Mouse (Mus musculus): ENCODE measurements around the gene Babam2. TPM values are rescaled to one million over a fixed set of nuclear protein-coding genes. Genes with fewer than 3 reads are reported as not detected.

Gene Babam2
- polyA plus RNA-seq, 1 experiment from 2014 or later, result 78.7 TPM

DNA sequence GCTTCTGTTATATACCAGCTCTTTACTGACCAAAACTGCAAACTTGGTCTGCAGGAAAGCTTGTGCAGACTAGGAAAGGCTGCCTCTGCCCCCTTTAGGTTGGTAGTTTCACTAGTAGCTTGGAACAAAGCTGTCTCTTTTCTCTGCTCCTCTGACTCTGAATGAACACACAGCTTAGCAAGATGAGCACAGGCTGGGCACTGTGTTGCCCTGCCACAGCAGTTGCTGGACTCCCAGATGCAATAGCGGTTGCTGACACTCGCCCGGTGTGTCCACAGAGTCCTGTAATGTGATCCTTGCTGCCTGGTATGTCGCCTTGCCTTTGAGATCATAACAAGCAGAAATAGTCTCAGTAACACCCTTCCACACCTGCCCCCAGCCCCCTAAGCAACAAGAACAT is 373.8 kb downstream of the Babam2 start:
- Histone ChIP-seq H3K27ac (no peak overlapping the region), H3K4me2 (replicated peaks) (no peak overlapping the region), H3K27me3 (replicated peaks) (no peaks in the 10 kb centered on the region), H3K4me3 (replicated peaks) (no peak overlapping the region), H3K36me3 (no peaks in the 10 kb centered on the region), H3K9me3 (no peaks in the 10 kb centered on the region), H3K4me1 (replicated peaks) (no peaks in the 10 kb centered on the region), H3K9ac (no peak overlapping the region)
- WGBS, result 65% methylated on average over 4 of the region's 4 CpGs
- no peak for ATAC-seq

DNA sequence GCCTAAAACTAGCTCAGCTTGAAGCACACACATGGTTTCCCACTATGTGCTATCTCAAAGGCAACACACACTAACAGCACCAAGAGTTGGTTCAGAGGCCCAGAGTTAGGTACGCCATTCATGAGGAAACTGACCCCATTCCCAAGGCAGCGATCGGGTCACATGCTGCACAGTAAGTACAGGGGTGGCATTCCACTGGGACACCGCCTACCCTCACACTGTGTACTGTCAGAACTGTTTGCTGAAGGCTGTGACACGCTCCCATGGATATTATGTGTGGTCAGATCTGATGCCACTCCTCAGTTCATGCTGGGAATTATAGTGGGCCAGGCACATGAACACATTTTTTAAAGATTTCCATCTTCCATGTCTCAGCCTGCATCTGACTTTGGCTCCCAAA is 374.3 kb downstream of the Babam2 start:
- Histone ChIP-seq H3K27ac (no peak overlapping the region), H3K9ac (no peak overlapping the region), H3K27me3 (replicated peaks) (no peaks in the 10 kb centered on the region), H3K4me2 (replicated peaks) (no peak overlapping the region), H3K4me1 (replicated peaks) (no peaks in the 10 kb centered on the region), H3K4me3 (replicated peaks) (no peak overlapping the region), H3K36me3 (no peaks in the 10 kb centered on the region), H3K9me3 (no peaks in the 10 kb centered on the region)
- WGBS, result 91% methylated on average over 5 of the region's 5 CpGs
- ATAC-seq, result no peak

DNA sequence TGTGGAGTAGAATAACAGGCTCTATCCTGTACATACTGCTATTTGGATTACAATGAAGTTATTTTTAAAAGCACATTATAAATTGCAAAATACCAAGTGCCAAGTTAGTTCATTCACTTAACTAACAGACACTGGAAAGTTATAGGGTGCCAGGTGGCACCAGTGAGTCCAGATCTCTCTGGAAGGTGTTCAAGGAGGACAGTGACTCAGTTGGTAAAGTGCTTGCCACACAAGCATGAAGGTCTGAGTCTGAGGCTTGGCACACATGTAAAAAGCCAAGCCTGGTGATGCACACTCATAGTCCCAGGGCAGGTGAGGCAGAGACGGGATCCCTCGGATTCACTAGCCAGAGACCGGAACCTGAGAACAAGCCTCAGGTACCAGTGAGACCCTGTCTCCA is 375.4 kb downstream of the Babam2 start:
- H3K36me3 ChIP-seq, result no peaks in the 10 kb centered on the region
- ATAC-seq, result no peak
- no peak overlapping the region for H3K4me3 ChIP-seq (replicated peaks)
- H3K9ac ChIP-seq, result no peak overlapping the region
- H3K27me3 ChIP-seq (replicated peaks), result no peaks in the 10 kb centered on the region
- no peak overlapping the region for H3K27ac ChIP-seq
- no peak overlapping the region for H3K4me2 ChIP-seq (replicated peaks)
- H3K9me3 ChIP-seq, result no peaks in the 10 kb centered on the region
- no peaks in the 10 kb centered on the region for H3K4me1 ChIP-seq (replicated peaks)
- WGBS, result 94% methylated on average over 3 of the region's 3 CpGs

DNA sequence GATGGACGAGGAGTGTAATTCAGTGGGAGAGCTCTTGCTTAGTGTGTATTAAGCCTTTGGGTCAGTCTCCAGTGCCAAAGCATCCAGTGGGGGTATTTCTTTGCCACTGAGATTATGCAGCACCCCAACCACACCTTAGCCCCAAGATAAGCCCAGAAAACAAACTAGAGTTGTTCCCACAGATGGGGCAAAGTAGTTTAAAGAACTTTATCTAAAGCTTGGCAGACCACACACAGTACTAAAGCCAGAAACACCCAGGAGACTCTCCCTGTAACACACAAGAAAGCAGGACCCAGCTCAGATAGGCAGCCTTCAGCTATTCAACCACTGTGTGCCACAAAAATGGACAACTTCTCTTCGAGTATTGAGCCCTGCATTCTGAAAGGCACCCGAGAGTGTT is 376.6 kb downstream of the Babam2 start:
- H3K4me1 ChIP-seq (replicated peaks), result no peaks in the 10 kb centered on the region
- no peak overlapping the region for H3K4me3 ChIP-seq (replicated peaks)
- H3K27me3 ChIP-seq (replicated peaks), result no peaks in the 10 kb centered on the region
- no peak overlapping the region for H3K27ac ChIP-seq
- WGBS, result 87% methylated on average over 3 of the region's 3 CpGs
- no peaks in the 10 kb centered on the region for H3K9me3 ChIP-seq
- no peaks in the 10 kb centered on the region for H3K36me3 ChIP-seq
- ATAC-seq, result no peak
- H3K9ac ChIP-seq, result no peak overlapping the region
- no peak overlapping the region for H3K4me2 ChIP-seq (replicated peaks)

DNA sequence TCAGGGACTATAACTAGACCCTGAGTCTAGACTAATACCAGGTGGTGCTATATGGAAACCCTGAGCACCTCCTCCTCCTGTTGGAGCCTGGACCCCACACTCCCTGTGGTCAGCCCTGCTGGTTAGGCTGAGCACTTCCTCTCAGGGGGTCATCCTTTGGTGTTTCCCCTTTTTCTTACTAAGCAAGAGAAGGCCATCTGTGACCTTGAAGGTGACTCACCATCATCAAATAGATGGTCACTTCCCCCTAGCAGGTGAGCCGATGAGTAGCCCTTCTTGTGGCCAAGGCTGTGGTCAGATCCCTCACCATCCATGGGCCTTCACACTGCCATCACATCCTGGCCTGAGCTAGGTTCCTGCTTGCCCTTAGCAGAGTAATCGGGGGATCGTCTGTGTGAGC is 379.7 kb downstream of the Babam2 start:
- ATAC-seq, result no peak
- H3K27me3 ChIP-seq (replicated peaks), result no peaks in the 10 kb centered on the region
- H3K36me3 ChIP-seq, result no peaks in the 10 kb centered on the region
- no peak overlapping the region for H3K4me3 ChIP-seq (replicated peaks)
- no peak overlapping the region for H3K4me2 ChIP-seq (replicated peaks)
- no peaks in the 10 kb centered on the region for H3K9me3 ChIP-seq
- H3K9ac ChIP-seq, result no peak overlapping the region
- 84% methylated on average over 3 of the region's 3 CpGs for WGBS
- 0 out of 2 replicates have a peak, but pooled peaks cover 5% of the 10 kb centered on the region for H3K4me1 ChIP-seq (replicated peaks)
- no peak overlapping the region for H3K27ac ChIP-seq

DNA sequence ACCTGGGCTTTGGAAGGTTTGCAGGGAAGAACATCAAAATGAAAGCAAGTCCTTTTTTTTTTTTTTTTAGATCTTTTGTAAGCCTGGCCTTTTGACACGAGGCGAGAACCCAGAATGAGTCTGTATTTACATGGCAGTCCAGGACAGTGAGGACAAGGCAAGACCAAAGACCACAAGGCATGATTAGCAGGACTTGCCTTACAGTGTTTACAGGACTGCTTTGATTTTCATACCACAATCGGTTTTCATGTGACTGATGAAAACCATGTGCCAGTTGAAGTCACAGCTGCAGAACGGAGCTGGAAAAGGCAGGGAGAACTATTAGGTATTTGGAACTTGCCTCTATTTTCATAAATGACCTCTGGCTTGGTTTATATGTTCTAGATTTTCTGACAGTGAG is 381.5 kb downstream of the Babam2 start:
- H3K4me3 ChIP-seq (replicated peaks), result no peak overlapping the region
- ATAC-seq, result no peak
- H3K4me2 ChIP-seq (replicated peaks), result no peak overlapping the region
- WGBS, result 56% methylated on average over 4 of the region's 4 CpGs
- H3K36me3 ChIP-seq, result no peaks in the 10 kb centered on the region
- H3K4me1 ChIP-seq (replicated peaks), result peaks cover 5% of the 10 kb centered on the region; the same call in 1 of the 2 replicates
- H3K9ac ChIP-seq, result no peak overlapping the region
- H3K9me3 ChIP-seq, result no peaks in the 10 kb centered on the region
- H3K27me3 ChIP-seq (replicated peaks), result no peaks in the 10 kb centered on the region
- H3K27ac ChIP-seq, result no peak overlapping the region

DNA sequence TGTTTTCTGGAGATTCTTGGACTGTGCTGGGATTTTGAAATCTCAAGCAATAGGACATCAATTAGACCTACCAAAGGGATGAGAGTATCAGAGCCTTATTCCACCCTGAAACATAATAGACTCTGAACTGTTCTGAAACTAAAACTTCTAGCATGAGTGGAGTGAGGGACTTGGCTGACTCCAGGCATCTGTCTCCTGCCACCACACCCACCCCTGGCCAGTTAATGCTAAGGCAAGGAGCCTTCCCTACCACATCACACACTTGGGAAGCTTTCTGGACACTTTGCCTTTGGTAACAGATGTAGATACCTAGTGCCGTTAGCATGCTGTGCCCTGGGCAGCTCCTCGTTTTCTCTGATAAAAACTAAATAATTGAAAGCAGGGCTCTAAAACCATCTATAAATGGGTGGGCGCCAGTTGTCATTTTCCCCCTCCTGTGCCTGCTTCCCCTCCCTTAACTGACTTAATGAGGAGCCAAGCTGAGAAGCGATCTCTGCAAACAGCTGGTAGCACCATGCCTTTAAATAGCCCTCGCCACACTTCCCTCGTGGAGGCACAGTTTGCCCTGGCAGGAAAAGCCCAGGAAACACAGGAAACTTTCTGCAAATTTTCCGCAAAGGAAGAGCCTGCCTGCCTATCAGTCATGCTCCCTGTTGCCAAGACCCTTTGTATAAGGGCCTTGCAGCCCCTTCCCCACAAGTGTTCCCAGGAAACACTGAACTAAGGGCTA is 383.2 kb downstream of the Babam2 start:
- H3K27me3 ChIP-seq (replicated peaks), result no peaks in the 10 kb centered on the region
- no peak overlapping the region for H3K9ac ChIP-seq
- H3K27ac ChIP-seq, result no peak overlapping the region
- ATAC-seq, result no peak
- no peak overlapping the region for H3K4me2 ChIP-seq (replicated peaks)
- peaks cover 5% of the 10 kb centered on the region; the same call in 1 of the 2 replicates for H3K4me1 ChIP-seq (replicated peaks)
- 59% methylated on average over 7 of the region's 7 CpGs for WGBS
- H3K4me3 ChIP-seq (replicated peaks), result no peak overlapping the region
- H3K36me3 ChIP-seq, result no peaks in the 10 kb centered on the region
- no peaks in the 10 kb centered on the region for H3K9me3 ChIP-seq

DNA sequence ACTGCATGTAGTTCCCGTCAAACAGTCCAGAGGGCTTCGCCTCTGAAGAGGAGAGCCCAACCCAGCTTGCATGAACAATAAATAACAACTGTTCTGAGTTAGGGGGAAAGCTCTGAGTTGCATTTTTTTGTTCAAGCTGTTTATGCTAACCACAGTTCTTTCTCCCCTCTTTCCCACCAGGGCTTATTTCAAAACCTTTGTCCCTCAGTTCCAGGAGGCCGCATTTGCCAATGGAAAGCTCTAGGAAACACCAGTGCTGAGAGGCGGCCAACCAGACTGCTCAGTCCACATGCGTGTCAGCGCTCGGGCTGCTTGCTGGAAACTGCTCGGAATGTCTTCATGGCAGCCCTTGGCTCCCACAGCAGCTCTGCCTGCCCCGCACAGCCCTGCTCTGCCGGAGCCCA is 386.9 kb downstream of the Babam2 start:
- H3K27ac ChIP-seq, result no peak overlapping the region
- no peaks in the 10 kb centered on the region for H3K27me3 ChIP-seq (replicated peaks)
- WGBS, result 59% methylated on average over 10 of the region's 10 CpGs
- no peak overlapping the region for H3K4me2 ChIP-seq (replicated peaks)
- no peak overlapping the region for H3K4me3 ChIP-seq (replicated peaks)
- 0 out of 2 replicates have a peak, but pooled peaks have one; percentile 23 for ATAC-seq
- H3K4me1 ChIP-seq (replicated peaks), result peaks cover 5% of the 10 kb centered on the region; the same call in 1 of the 2 replicates
- no peaks in the 10 kb centered on the region for H3K36me3 ChIP-seq
- no peaks in the 10 kb centered on the region for H3K9me3 ChIP-seq
- H3K9ac ChIP-seq, result no peak overlapping the region

DNA sequence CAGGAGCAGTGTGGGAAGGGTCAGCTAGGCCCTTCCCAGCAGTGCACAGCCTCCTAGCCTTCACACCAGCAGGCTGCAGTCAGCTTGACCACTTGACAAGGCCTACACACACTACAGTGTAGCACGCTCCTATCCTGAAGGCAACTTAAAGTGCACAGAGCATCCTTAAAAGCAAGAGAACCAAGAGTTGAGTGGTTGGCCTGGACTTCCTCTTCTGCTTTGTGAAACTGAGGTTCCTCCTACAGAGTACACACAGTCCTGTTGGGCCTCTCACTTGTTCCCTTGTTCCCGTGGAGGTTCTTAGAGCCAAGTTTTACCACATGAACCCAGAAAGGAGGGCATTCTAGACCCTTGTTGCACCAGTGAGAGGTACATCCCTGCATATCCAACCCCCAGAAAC is 388.1 kb downstream of the Babam2 start:
- H3K4me3 ChIP-seq (replicated peaks), result no peak overlapping the region
- no peak overlapping the region for H3K9ac ChIP-seq
- no peaks in the 10 kb centered on the region for H3K9me3 ChIP-seq
- H3K27ac ChIP-seq, result no peak overlapping the region
- no peaks in the 10 kb centered on the region for H3K27me3 ChIP-seq (replicated peaks)
- no peaks in the 10 kb centered on the region; the same call in 1 of the 2 replicates for H3K4me1 ChIP-seq (replicated peaks)
- no peak overlapping the region for H3K4me2 ChIP-seq (replicated peaks)
- H3K36me3 ChIP-seq, result no peaks in the 10 kb centered on the region
- whole genome bisulfite sequencing, result 86% methylated on average over 2 of the region's 2 CpGs
- ATAC-seq, result no peak

DNA sequence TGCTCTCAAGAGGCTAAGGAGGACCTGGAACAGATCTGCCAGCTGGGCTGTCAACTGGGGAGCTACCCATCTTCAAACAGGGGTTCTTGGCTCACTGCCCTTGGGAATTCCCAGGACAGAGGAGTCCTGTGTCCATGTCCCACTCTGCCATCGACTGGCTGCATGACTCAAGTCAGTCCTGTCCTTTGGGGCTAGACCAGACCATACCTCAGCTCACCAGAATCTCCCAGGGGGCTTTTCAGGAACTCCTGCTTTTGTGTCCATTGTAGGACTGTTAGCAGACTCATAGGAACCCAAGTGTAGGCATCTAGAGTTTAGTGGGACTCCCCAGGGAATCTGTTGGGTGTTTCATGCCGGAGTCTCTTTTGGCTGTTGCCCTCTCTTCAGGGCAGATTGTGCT is 388.5 kb downstream of the Babam2 start:
- 92% methylated on average over 2 of the region's 2 CpGs for WGBS
- H3K4me1 ChIP-seq (replicated peaks), result no peaks in the 10 kb centered on the region; the same call in 1 of the 2 replicates
- no peaks in the 10 kb centered on the region for H3K36me3 ChIP-seq
- no peak overlapping the region for H3K9ac ChIP-seq
- no peak overlapping the region for H3K27ac ChIP-seq
- no peaks in the 10 kb centered on the region for H3K27me3 ChIP-seq (replicated peaks)
- H3K4me3 ChIP-seq (replicated peaks), result no peak overlapping the region
- no peak for ATAC-seq
- no peak overlapping the region for H3K4me2 ChIP-seq (replicated peaks)
- H3K9me3 ChIP-seq, result no peaks in the 10 kb centered on the region

DNA sequence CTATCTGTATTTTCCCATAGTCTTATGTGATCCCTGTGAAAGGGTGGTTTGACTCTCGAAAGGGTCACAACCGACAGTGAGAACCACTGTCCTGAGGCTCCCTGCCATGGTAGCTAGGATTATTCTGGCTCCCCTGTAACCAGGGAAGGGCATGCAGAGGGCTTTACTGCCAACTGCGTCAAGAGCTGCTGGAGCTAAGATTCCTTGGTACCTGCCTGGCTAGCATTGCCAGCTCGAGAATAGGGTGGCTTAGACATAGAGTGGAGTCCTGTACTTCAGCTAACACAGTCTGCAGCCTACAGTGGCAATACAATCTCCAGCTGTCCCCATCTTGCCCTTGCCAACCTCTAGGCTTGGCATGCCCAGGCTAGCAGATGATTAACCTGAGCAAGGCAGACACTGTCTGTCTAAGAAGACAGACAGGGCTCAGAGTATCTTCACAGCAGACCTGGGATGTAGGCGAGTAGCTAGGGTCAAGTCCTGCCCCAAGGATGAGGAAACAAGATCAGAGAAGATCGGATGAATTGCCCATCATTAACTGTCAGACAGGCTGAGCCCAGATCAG is 389.1 kb downstream of the Babam2 start:
- ATAC-seq, result no peak
- H3K27ac ChIP-seq, result no peak overlapping the region
- H3K36me3 ChIP-seq, result no peaks in the 10 kb centered on the region
- no peak overlapping the region for H3K4me3 ChIP-seq (replicated peaks)
- H3K4me1 ChIP-seq (replicated peaks), result no peaks in the 10 kb centered on the region; the same call in 1 of the 2 replicates
- no peaks in the 10 kb centered on the region for H3K9me3 ChIP-seq
- no peaks in the 10 kb centered on the region for H3K27me3 ChIP-seq (replicated peaks)
- H3K4me2 ChIP-seq (replicated peaks), result no peak overlapping the region
- H3K9ac ChIP-seq, result no peak overlapping the region
- WGBS, result 88% methylated on average over 6 of the region's 6 CpGs

DNA sequence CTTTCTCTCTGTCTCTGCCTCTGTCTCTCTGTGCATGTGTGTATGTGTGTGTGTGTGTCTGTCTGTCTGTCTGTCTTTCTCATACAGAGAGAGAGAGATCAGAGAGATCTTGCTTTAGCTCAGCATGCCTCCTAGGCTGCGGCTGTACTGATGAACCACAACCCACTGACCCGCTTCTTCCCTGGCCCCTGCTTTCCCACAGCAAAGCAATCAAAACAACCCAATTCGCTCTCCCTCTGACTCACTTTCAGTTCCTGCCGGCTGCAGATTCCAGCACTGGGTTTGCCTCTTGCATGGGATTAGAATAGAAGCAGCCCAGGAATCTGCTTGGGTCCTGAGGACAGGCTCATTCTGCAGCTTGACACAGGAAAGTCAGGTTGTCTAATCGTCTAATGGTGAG is 392.0 kb downstream of the Babam2 start:
- H3K9ac ChIP-seq, result no peak overlapping the region
- no peak for ATAC-seq

DNA sequence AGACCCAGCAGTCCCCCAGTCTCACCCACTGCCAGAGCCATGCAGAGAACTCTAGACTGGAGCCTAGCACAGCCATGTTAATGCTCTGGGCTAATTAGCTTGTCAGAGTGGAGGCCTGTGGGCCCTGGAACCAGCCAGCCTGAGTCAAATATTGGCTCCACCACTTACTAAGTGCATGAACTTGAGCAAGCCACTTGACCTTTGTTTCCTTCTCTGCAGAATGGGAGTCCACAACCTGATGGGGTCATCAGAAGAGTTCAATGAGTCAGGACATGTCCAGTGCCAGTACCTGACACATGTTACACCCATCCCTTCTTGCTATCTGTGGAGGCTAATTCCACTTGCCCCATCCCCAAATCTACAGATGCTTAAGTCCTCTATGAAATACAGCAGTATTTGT is 394.8 kb downstream of the Babam2 start:
- Histone ChIP-seq H3K4me2 (replicated peaks) (no peak overlapping the region), H3K4me3 (replicated peaks) (no peak overlapping the region), H3K27ac (no peak overlapping the region), H3K27me3 (replicated peaks) (no peaks in the 10 kb centered on the region), H3K36me3 (no peaks in the 10 kb centered on the region), H3K4me1 (replicated peaks) (no peaks in the 10 kb centered on the region), H3K9me3 (no peaks in the 10 kb centered on the region), H3K9ac (no peak overlapping the region)
- no peak for ATAC-seq

More for the DNA sequence above, 392.0 kb downstream of the Babam2 start:
- no peak overlapping the region for H3K4me3 ChIP-seq (replicated peaks)
- no peaks in the 10 kb centered on the region for H3K36me3 ChIP-seq
- H3K27me3 ChIP-seq (replicated peaks), result no peaks in the 10 kb centered on the region
- H3K27ac ChIP-seq, result no peak overlapping the region
- H3K9me3 ChIP-seq, result no peaks in the 10 kb centered on the region
- H3K4me1 ChIP-seq (replicated peaks), result no peaks in the 10 kb centered on the region; the same call in 1 of the 2 replicates
- WGBS, result 41% methylated on average over 5 of the region's 5 CpGs
- H3K4me2 ChIP-seq (replicated peaks), result no peak overlapping the region

Measured in intestine, embryonic 15.5 days (tissue).